Mouse (Mus musculus): Measurements from ENCODE around the gene Chp2.
"Not testable (repeated sequence)": the region's sequence is repeated elsewhere in the genome, so short reads cannot be mapped to it uniquely, and the experiment has no call there.

The Chp2 gene

GRCm38 (mm10) chr7:122242744-122243143 is 23.4 kb downstream of the Chp2 start:
- not testable (repeated sequence) for DNase-seq

- DNase-seq: no peak
Measured at GRCm38 (mm10) chr7:122244166-122244565, 24.9 kb downstream of the Chp2 start.

GRCm38 (mm10) chr7:122244584-122244983 is 25.3 kb downstream of the Chp2 start:
- no peak for DNase-seq

DNA sequence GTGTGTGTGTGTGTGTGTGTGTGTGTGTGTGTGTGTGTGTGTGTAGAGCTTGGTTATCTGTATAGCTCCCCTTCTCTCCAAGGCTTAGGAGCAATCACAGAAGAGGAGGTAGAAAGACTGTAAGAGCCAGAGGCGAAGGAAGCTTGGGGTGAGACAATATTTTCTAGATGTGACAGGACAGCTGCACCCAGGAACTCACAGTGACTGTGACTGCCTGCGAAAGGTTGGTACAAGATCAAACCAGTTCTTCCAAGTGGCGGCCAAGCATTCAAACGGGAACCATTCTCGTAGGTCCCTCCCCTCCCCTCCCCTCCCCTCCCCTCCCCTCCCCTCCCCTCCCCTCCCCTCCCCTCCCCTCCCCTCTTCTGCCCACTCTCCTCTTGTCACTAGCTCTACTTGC is 26.7 kb downstream of the Chp2 start:
- no peak for DNase-seq

DNA sequence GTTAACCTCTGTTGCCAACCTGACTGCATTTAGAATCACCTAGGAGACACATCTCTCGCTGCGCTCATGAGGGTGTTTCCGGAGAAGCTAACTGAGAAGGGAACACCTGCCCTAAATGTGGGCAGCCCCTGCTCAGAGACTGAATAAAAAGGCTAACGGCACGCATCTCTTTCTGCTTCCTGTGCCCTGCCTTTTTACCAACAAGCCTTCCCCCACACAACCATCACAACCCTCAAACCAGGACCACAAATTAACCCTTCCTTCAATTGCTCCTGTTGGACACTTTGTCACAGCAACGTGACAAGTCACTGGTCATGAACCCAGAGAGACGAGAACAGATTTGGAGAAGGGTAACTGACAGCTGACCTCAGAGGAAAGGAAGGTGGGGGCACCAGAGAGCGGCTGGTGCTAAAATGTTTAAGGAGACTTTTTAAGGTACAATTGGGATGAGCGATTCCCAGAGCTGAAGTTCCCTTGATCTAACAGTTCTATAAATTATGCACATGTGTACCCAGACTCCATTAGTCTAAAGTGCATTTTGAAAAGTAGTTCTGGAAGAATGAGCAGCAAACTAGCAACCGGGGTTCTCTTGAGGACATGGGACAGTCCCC is 28.1 kb downstream of the Chp2 start:
- no peak for DNase-seq

- DNase-seq: no peak
Measured at GRCm38 (mm10) chr7:122249321-122249821, 30.1 kb downstream of the Chp2 start.

- peak; percentile 71 for DNase-seq
Measured at GRCm38 (mm10) chr7:122251197-122252011, 32.1 kb downstream of the Chp2 start.

DNA sequence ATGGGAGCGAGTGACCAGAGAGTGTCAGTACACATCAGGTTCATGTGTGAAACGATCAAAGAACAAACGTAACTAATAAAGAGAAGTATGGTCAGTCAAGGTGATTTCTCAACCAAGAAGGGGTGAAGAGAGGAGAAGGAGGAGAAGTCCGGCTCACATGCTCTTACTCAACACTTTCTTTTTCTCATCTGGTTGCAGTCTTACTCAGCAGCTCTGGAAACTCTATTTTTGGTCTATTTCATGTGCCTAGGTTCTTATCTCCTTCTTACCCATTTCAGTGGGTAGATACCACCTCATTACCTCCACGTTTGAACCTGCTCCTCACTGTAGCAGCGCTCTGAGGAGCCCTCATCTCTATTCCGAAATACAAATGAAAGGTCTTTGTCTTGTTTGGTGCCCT is 37.4 kb downstream of the Chp2 start:
- DNase-seq: no peak

GRCm38 (mm10) chr7:122258521-122258920 is 39.2 kb downstream of the Chp2 start:
- DNase-seq: no peak

GRCm38 (mm10) chr7:122260055-122260602 is 40.8 kb downstream of the Chp2 start:
- DNase-seq: no peak

- DNase-seq: no peak
Measured at GRCm38 (mm10) chr7:122268983-122269486, 49.7 kb downstream of the Chp2 start.

DNA sequence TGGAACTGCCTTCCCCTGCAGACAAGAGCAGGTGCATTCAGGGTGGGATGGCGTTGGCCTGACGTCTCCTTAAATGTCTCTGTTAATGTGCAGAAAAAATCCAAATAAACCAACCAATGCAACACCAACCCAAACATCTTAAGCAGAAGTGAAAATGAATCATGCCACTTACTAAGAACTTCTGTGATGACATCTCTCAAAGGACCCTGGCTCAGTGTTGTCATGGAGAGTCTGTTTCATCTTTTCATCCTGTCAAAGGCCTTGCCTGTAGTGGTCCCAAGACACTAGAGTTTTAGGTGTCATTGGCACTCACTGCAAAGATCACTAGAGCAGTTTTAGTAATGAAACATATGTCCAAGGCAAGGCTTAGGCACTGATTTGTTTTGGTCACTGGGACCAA is 53.0 kb downstream of the Chp2 start:
- no peak for DNase-seq

Data from kidney, postnatal 14 days (tissue).